Mouse (Mus musculus) testis, postnatal 10 days (tissue): Measurements from ENCODE around the gene Foxe3.
A peak's percentile ranks its signal among the peaks of the same experiment; 100 is the strongest.
"Not testable (repeated sequence)": the region's sequence is repeated elsewhere in the genome, so short reads cannot be mapped to it uniquely, and the experiment has no call there.

Experiments used
- DNase-seq: peaks from one replicate; pipeline ENCODE4 v3.0.0; 2021; ENCODE audit warnings: low spot score

Gene Foxe3

GRCm38 (mm10) chr4:114925917-114926312 is at the start of gene Foxe3:
Gene Foxe3 (minus strand): TSS chr4:114926013.
- no peak for DNase-seq

GRCm38 (mm10) chr4:114973229-114973740 is 47.5 kb upstream of the Foxe3 start:
- no peak for DNase-seq

GRCm38 (mm10) chr4:114970736-114971135 is 44.9 kb upstream of the Foxe3 start:
- DNase-seq, result no peak

- not testable (repeated sequence) for DNase-seq
Observed at GRCm38 (mm10) chr4:114960881-114961280, 35.1 kb upstream of the Foxe3 start.

GRCm38 (mm10) chr4:114959533-114959932 is 33.7 kb upstream of the Foxe3 start:
- no peak for DNase-seq

- DNase-seq, result no peak
Observed at GRCm38 (mm10) chr4:114958786-114959185, 33.0 kb upstream of the Foxe3 start.

GRCm38 (mm10) chr4:114958231-114958630 is 32.4 kb upstream of the Foxe3 start:
- no peak for DNase-seq

GRCm38 (mm10) chr4:114957403-114957802 is 31.6 kb upstream of the Foxe3 start:
- DNase-seq, result no peak

GRCm38 (mm10) chr4:114953172-114953571 is 27.4 kb upstream of the Foxe3 start:
- no peak for DNase-seq

GRCm38 (mm10) chr4:114947852-114948481 is 22.2 kb upstream of the Foxe3 start:
- no peak for DNase-seq

- peak; percentile 86 for DNase-seq
Observed at GRCm38 (mm10) chr4:114947395-114947794, 21.6 kb upstream of the Foxe3 start.

- no peak for DNase-seq
Observed at GRCm38 (mm10) chr4:114946416-114946815, 20.6 kb upstream of the Foxe3 start.

- DNase-seq, result no peak
Observed at GRCm38 (mm10) chr4:114945021-114945420, 19.2 kb upstream of the Foxe3 start.

- DNase-seq, result no peak
Observed at GRCm38 (mm10) chr4:114942583-114942982, 16.8 kb upstream of the Foxe3 start.

- no peak for DNase-seq
Observed at GRCm38 (mm10) chr4:114942112-114942511, 16.3 kb upstream of the Foxe3 start.

- no peak for DNase-seq
Observed at GRCm38 (mm10) chr4:114941311-114941710, 15.5 kb upstream of the Foxe3 start.

- no peak for DNase-seq
Observed at GRCm38 (mm10) chr4:114938248-114938647, 12.4 kb upstream of the Foxe3 start.

- DNase-seq, result no peak
Observed at GRCm38 (mm10) chr4:114937459-114938047, 11.7 kb upstream of the Foxe3 start.

GRCm38 (mm10) chr4:114934188-114934587 is 8.4 kb upstream of the Foxe3 start:
- no peak for DNase-seq

- no peak for DNase-seq
Observed at GRCm38 (mm10) chr4:114932747-114933146, 6.9 kb upstream of the Foxe3 start.

GRCm38 (mm10) chr4:114929155-114929554 is 3.3 kb upstream of the Foxe3 start:
- no peak for DNase-seq

GRCm38 (mm10) chr4:114924971-114925916 is 569 bp downstream of the Foxe3 start:
- DNase-seq, result peak; percentile 51

GRCm38 (mm10) chr4:114917091-114917490 is 8.7 kb downstream of the Foxe3 start:
- DNase-seq, result peak; percentile 67
